Mouse (Mus musculus) C2C12 (cell line): ENCODE results near the gene Prkar2a. TPM values are rescaled to one million over a fixed set of nuclear protein-coding genes. Genes with fewer than 3 reads are reported as not detected.

ENCODE experiments used
- H3K27me3 ChIP-seq: one replicate; pipeline ENCODE4 v1.6.1; 2011; ENCODE audit not compliant: control insufficient read depth, insufficient read depth, insufficient read length
- H3K36me3 ChIP-seq: one replicate; pipeline ENCODE4 v1.6.1; 2011; ENCODE audit not compliant: control insufficient read depth, insufficient read depth
- H3K4me3 ChIP-seq: one replicate; pipeline ENCODE4 v1.5.1; 2011; ENCODE audit warnings: mild to moderate bottlenecking, control low read depth; ENCODE audit not compliant: poor library complexity, insufficient read depth, severe bottlenecking
- H3K79me2 ChIP-seq: one replicate; pipeline ENCODE4 v1.6.1; 2011; ENCODE audit not compliant: control insufficient read depth, insufficient read depth
- H3K79me3 ChIP-seq: one replicate; pipeline ENCODE4 v1.6.1; 2011; ENCODE audit warnings: low read depth, control low read depth
- H3ac ChIP-seq: one replicate; pipeline ENCODE3; 2011; ENCODE audit warnings: low read depth; ENCODE audit not compliant: control insufficient read depth, insufficient read length
- CEBPB ChIP-seq: IDR thresholded peaks from one replicate; pipeline ENCODE4 v1.6.1; 2011; ENCODE audit warnings: low read depth, mild to moderate bottlenecking, control low read depth, moderate library complexity
- CTCF ChIP-seq: IDR thresholded peaks from one replicate; pipeline ENCODE4 v1.5.1; 2011; ENCODE audit not compliant: control insufficient read depth, insufficient read depth, insufficient read length
- FOSL1 ChIP-seq: IDR thresholded peaks from one replicate; pipeline ENCODE4 v1.8.0; 2011; ENCODE audit warnings: mild to moderate bottlenecking, low read length; ENCODE audit not compliant: poor library complexity, insufficient read depth, severe bottlenecking
- MAX ChIP-seq: IDR thresholded peaks from one replicate; pipeline ENCODE4 v1.6.1; 2011; ENCODE audit warnings: mild to moderate bottlenecking, control low read depth
- MYOD1 ChIP-seq: IDR thresholded peaks from one replicate; pipeline ENCODE4 v1.6.1; 2011; ENCODE audit warnings: low read depth; ENCODE audit not compliant: control insufficient read depth, insufficient read length
- MYOG ChIP-seq: IDR thresholded peaks from one replicate; pipeline ENCODE4 v1.6.1; 2011; ENCODE audit not compliant: control insufficient read depth, insufficient read length; ENCODE audit errors: extremely low read depth
- USF1 ChIP-seq: IDR thresholded peaks from one replicate; pipeline ENCODE4 v1.6.1; 2011; ENCODE audit warnings: low read depth, mild to moderate bottlenecking, control low read depth, moderate library complexity
- long read RNA-seq, 2 experiments: library from polyadenylated mRNA; unstranded; transcript quantifications; one replicate each; pipeline ENCODE4 v2.0.0; 2019 to 2020
- polyA plus RNA-seq: library from polyadenylated mRNA; unstranded; fragments of >200 nt; fragmentation: generic; extraction: Trizol; gene quantifications from one replicate; pipeline ENCODE4 v1.2.1, GENCODE M21; 2012; ENCODE audit warnings: missing spikeins

Prkar2a gene
- polyA plus RNA-seq, result 19.4 TPM
- long read RNA-seq, experiment 1, full-length matches to known transcripts, result 4 of 14 reads
- long read RNA-seq, experiment 1, partial matches to known transcripts, result 0 of 14 reads
- long read RNA-seq, experiment 1, other reads (novel, unspliced or antisense), result 10 of 14 reads
- long read RNA-seq, experiment 2, full-length matches to known transcripts, result 59 of 74 reads
- long read RNA-seq, experiment 2, partial matches to known transcripts, result 14 of 74 reads
- long read RNA-seq, experiment 2, other reads (novel, unspliced or antisense), result 1 of 74 reads

GRCm38 (mm10) chr9:108689106-108689505 lies at the start of gene Prkar2a:
Prkar2a (plus strand) TSS chr9:108689314.
- peaks cover 18% of the 10 kb centered on the region for H3K79me3 ChIP-seq
- no peak within 1 kb of the TSS for H3K4me3 ChIP-seq
- no peaks in the 10 kb centered on the region for H3K36me3 ChIP-seq
- peaks cover 21% of the 10 kb centered on the region for H3K79me2 ChIP-seq
- no peak for TF ChIP-seq MYOD1
- no peak for TF ChIP-seq MYOG
- no peak for TF ChIP-seq CEBPB
- TF ChIP-seq CTCF, result no peak
- no peak for TF ChIP-seq MAX
- TF ChIP-seq USF1, result no peak
- TF ChIP-seq FOSL1, result no peak
- no peaks in the 10 kb centered on the region for H3K27me3 ChIP-seq
- no peak within 1 kb of the TSS for H3ac ChIP-seq

DNA sequence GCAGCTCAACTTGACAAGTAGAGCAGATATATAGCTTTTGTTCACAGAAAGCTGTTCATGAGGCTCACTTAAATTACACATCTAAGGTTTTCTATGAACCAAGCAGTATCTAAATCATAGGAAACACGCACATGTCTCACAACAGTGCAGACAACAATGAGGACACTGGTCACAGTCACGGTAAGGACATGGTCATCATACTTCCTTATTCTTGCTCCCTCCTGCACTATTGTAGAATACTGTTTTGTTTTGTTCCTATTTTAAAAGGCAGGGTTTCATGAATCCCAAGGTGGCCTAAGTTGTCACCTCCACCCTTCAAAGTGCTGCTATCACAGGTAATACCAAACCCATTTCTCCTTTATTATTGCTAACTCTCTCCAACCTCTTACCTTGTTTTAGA lies 49.3 kb upstream of the Prkar2a start:
- no peaks in the 10 kb centered on the region for H3K27me3 ChIP-seq
- peaks cover 21% of the 10 kb centered on the region for H3K36me3 ChIP-seq
- H3K4me3 ChIP-seq, result no peak overlapping the region
- no peak for TF ChIP-seq USF1
- TF ChIP-seq MYOG, result no peak
- no peak for TF ChIP-seq FOSL1
- no peak for TF ChIP-seq CTCF
- TF ChIP-seq MAX, result no peak
- no peak for TF ChIP-seq CEBPB
- TF ChIP-seq MYOD1, result no peak
- no peak overlapping the region for H3ac ChIP-seq
- H3K79me2 ChIP-seq, result peaks cover 95% of the 10 kb centered on the region
- H3K79me3 ChIP-seq, result peaks cover 56% of the 10 kb centered on the region

DNA sequence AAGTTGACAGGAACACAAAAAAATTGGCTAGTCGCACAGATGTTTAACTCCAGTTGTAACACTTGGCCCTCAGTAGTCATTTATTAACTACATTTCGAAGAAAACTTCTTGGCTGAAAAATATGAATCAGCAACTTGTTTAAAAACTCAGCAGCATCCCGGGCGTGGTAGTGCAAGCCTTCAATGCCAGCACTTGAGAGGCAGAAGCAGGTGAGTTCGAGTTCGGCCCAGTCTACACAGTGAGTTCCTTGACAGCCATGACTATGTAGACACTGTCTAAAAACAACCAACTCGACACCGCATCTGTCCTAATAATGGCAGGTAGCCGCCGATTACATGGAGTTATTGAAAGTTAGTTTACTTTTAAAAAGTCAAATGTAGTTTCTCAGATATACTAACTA lies 40.9 kb upstream of the Prkar2a start:
- Histone ChIP-seq H3ac (peak overlapping the region; percentile 88), H3K79me3 (peaks cover 44% of the 10 kb centered on the region), H3K36me3 (peaks cover 5% of the 10 kb centered on the region), H3K4me3 (peak overlapping the region; percentile 72), H3K27me3 (no peaks in the 10 kb centered on the region), H3K79me2 (peaks cover 58% of the 10 kb centered on the region)
- TF ChIP-seq CTCF (no peak), USF1 (no peak), MAX (no peak), FOSL1 (no peak), MYOG (no peak), MYOD1 (no peak), CEBPB (no peak)

DNA sequence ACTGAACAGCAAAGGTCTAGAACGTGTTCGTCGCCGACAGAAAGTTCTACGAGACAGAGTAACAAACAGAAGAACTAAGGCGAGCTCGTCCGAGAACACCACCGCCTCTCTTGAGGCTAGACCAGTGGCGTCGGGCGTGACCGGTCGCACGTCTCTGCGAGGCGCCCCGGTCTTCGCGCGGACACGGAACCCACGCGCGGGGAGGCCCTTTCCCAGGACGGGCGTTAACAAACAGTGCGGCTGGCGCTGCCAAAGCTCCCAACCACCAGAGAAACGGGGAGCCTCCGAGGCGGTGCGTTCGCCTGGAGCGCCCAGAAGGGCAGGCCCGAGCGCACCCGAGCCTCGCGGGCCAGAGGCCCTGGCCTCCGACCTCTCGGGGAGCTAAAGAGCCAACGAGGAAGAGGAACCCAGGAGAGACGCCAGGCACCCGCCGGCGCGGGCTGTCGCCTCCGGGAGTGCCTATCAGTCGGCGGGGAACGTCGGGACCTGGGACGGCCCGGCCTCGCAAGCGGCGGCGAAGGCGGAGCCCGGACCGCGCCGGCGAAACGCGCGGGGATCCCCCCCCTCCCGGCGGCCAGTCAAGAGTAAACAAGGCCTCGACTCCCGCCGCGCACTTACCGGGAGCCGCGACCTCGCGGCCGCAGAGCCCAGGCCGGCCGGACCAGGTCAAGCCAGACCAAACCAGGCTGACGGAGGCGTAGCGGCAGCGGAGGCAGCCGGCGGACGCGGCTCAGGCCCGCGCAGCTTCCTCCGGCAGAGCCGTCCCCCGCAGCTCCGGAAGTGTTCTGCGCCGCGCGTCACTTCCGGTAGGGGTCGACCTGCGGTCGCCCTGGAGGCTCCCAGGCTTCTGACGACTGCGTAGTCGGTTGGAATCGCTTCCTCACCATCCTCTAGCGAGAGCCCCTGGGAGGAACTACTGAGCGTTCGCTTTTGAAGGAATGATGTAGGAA lies 40.2 kb upstream of the Prkar2a start, which contains the start of gene Arih2:
Gene Arih2, minus strand, starts transcription at position 776 of the 950 bp plus-strand sequence.
- H3K36me3 ChIP-seq, result no peaks in the 10 kb centered on the region
- H3K27me3 ChIP-seq, result no peaks in the 10 kb centered on the region
- H3K79me3 ChIP-seq, result peaks cover 40% of the 10 kb centered on the region
- peaks cover 52% of the 10 kb centered on the region for H3K79me2 ChIP-seq
- H3ac ChIP-seq, result peak within 1 kb of the TSS; percentile 88
- peak within 1 kb of the TSS; percentile 72 for H3K4me3 ChIP-seq
- TF ChIP-seq CEBPB (no peak), FOSL1 (no peak)

GRCm38 (mm10) chr9:108649561-108650440 lies 39.3 kb upstream of the Prkar2a start:
- TF ChIP-seq CTCF (no peak), MAX (peak; percentile 10), MYOD1 (no peak)
- no peaks in the 10 kb centered on the region for H3K27me3 ChIP-seq
- H3K79me2 ChIP-seq, result peaks cover 44% of the 10 kb centered on the region
- peak overlapping the region; percentile 72 for H3K4me3 ChIP-seq
- no peaks in the 10 kb centered on the region for H3K36me3 ChIP-seq
- peak overlapping the region; percentile 88 for H3ac ChIP-seq
- peaks cover 38% of the 10 kb centered on the region for H3K79me3 ChIP-seq
